Mouse (Mus musculus): ENCODE measurements around the gene Plcd3. TPM values are rescaled to one million over a fixed set of nuclear protein-coding genes. Genes with fewer than 3 reads are reported as not detected.
A peak's percentile ranks its signal among the peaks of the same experiment; 100 is the strongest.

Plcd3 gene
- total and polyA plus RNA-seq, 2 experiments, result 1.0 to 2.0 TPM

- no peak overlapping the region for H3K27ac ChIP-seq (replicated peaks; ENCODE audit: insufficient read depth, low read depth, low read length)
Observed at GRCm38 (mm10) chr11:103052078-103052477, 49.4 kb downstream of the Plcd3 start.

DNA sequence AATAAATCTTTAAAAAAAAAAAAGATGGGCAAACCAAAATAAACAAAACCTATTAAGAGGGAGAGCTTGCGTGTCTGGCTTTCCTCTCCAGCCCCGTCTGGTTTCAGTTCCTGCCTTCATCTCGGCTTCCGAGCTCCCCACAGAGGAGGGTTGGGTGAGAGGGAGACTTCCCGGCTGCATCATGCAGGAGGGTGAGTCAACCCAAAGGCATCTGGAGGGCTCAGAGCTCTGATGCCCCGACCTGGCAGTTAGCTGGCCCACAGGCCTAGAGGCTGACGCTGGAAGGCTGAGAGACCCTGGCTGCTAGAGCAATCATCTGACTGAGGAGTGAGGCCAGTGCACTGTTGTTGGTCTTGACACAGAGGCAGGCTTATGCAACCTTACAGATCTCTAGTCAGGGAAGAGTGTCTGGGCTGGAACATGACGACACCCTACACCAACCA is 50.2 kb downstream of the Plcd3 start:
- H3K36me3 ChIP-seq (ENCODE audit: control insufficient read depth, insufficient read depth, low read length), result peaks cover 23% of the 10 kb centered on the region
- no peak overlapping the region for H3K9ac ChIP-seq (ENCODE audit: low read depth, low read length)
- H3K4me1 ChIP-seq (ENCODE audit: control insufficient read depth, insufficient read depth, low read length), result no peaks in the 10 kb centered on the region
- TF ChIP-seq CTCF (IDR thresholded peaks at IDR 0.05; ENCODE audit: low read depth, low read length) (no peak), POLR2A (IDR thresholded peaks at IDR 0.05; ENCODE audit: extremely low read depth, insufficient read depth, low read length) (no peak)
- H3K4me3 ChIP-seq (ENCODE audit: insufficient read depth, low read depth, low read length), result no peak overlapping the region
- WGBS, result 71% methylated on average over 8 of the region's 8 CpGs
- DNase-seq (ENCODE audit: extremely low read depth, low read depth, low spot score), result no peak
- no peaks in the 10 kb centered on the region for H3K79me2 ChIP-seq (ENCODE audit: control insufficient read depth, insufficient read depth, low read length)
- H3K27ac ChIP-seq (replicated peaks; ENCODE audit: insufficient read depth, low read depth, low read length), result no peak overlapping the region
- no peaks in the 10 kb centered on the region for H3K27me3 ChIP-seq (ENCODE audit: control insufficient read depth, insufficient read depth, low read length)

More at GRCm38 (mm10) chr11:103052078-103052477, 49.4 kb downstream of the Plcd3 start:
- peaks cover 24% of the 10 kb centered on the region for H3K36me3 ChIP-seq (ENCODE audit: control insufficient read depth, insufficient read depth, low read length)
- TF ChIP-seq POLR2A (IDR thresholded peaks at IDR 0.05; ENCODE audit: extremely low read depth, insufficient read depth, low read length) (no peak), CTCF (IDR thresholded peaks at IDR 0.05; ENCODE audit: low read depth, low read length) (no peak)
- DNase-seq (ENCODE audit: extremely low read depth, low read depth, low spot score), result no peak
- no peak overlapping the region for H3K4me3 ChIP-seq (ENCODE audit: insufficient read depth, low read depth, low read length)
- no peak overlapping the region; the same call in 1 of the 2 replicates for H3K9ac ChIP-seq (ENCODE audit: low read depth, low read length)
- 93% methylated on average over 6 of the region's 6 CpGs for WGBS
- no peaks in the 10 kb centered on the region for H3K79me2 ChIP-seq (ENCODE audit: control insufficient read depth, insufficient read depth, low read length)
- H3K4me1 ChIP-seq (ENCODE audit: control insufficient read depth, insufficient read depth, low read length), result no peaks in the 10 kb centered on the region
- H3K27me3 ChIP-seq (ENCODE audit: control insufficient read depth, insufficient read depth, low read length), result no peaks in the 10 kb centered on the region

- Histone ChIP-seq H3K27me3 (ENCODE audit: control insufficient read depth, insufficient read depth, low read length) (no peaks in the 10 kb centered on the region), H3K4me1 (ENCODE audit: control insufficient read depth, insufficient read depth, low read length) (no peaks in the 10 kb centered on the region), H3K4me3 (ENCODE audit: insufficient read depth, low read depth, low read length) (no peak overlapping the region), H3K79me2 (ENCODE audit: control insufficient read depth, insufficient read depth, low read length) (no peaks in the 10 kb centered on the region), H3K36me3 (ENCODE audit: control insufficient read depth, insufficient read depth, low read length) (peaks cover 22% of the 10 kb centered on the region), H3K27ac (replicated peaks; ENCODE audit: insufficient read depth, low read depth, low read length) (no peak overlapping the region), H3K9ac (ENCODE audit: low read depth, low read length) (no peak overlapping the region)
- TF ChIP-seq CTCF (IDR thresholded peaks at IDR 0.05; ENCODE audit: low read depth, low read length), result no peak
- no peak for TF ChIP-seq POLR2A (IDR thresholded peaks at IDR 0.05; ENCODE audit: extremely low read depth, insufficient read depth, low read length)
- 40% methylated on average over 9 of the region's 9 CpGs for WGBS
- DNase-seq (ENCODE audit: extremely low read depth, low read depth, low spot score), result peak; percentile 63
Observed at GRCm38 (mm10) chr11:103050153-103050552, 51.3 kb downstream of the Plcd3 start.

- H3K4me3 ChIP-seq (ENCODE audit: insufficient read depth, low read depth, low read length), result no peak overlapping the region
- no peak overlapping the region for H3K27ac ChIP-seq (replicated peaks; ENCODE audit: insufficient read depth, low read depth, low read length)
- 86% methylated on average over 5 of the region's 5 CpGs for WGBS
- no peak for TF ChIP-seq CTCF (IDR thresholded peaks at IDR 0.05; ENCODE audit: low read depth, low read length)
- no peak for TF ChIP-seq POLR2A (IDR thresholded peaks at IDR 0.05; ENCODE audit: extremely low read depth, insufficient read depth, low read length)
- DNase-seq (ENCODE audit: extremely low read depth, low read depth, low spot score), result no peak
- peaks cover 24% of the 10 kb centered on the region for H3K36me3 ChIP-seq (ENCODE audit: control insufficient read depth, insufficient read depth, low read length)
- no peaks in the 10 kb centered on the region for H3K27me3 ChIP-seq (ENCODE audit: control insufficient read depth, insufficient read depth, low read length)
- H3K4me1 ChIP-seq (ENCODE audit: control insufficient read depth, insufficient read depth, low read length), result no peaks in the 10 kb centered on the region
- no peaks in the 10 kb centered on the region for H3K79me2 ChIP-seq (ENCODE audit: control insufficient read depth, insufficient read depth, low read length)
- H3K9ac ChIP-seq (ENCODE audit: low read depth, low read length), result no peak overlapping the region
Observed at GRCm38 (mm10) chr11:103049611-103050010, 51.8 kb downstream of the Plcd3 start.

- no peak overlapping the region for H3K4me3 ChIP-seq (ENCODE audit: insufficient read depth, low read depth, low read length)
- 89% methylated on average over 8 of the region's 8 CpGs for WGBS
- H3K36me3 ChIP-seq (ENCODE audit: control insufficient read depth, insufficient read depth, low read length), result peaks cover 35% of the 10 kb centered on the region
- no peak overlapping the region for H3K27ac ChIP-seq (replicated peaks; ENCODE audit: insufficient read depth, low read depth, low read length)
- H3K79me2 ChIP-seq (ENCODE audit: control insufficient read depth, insufficient read depth, low read length), result peaks cover 8% of the 10 kb centered on the region; the same call in 1 of the 2 replicates
- H3K4me1 ChIP-seq (ENCODE audit: control insufficient read depth, insufficient read depth, low read length), result peaks cover 10% of the 10 kb centered on the region; the same call in 1 of the 2 replicates
- TF ChIP-seq POLR2A (IDR thresholded peaks at IDR 0.05; ENCODE audit: extremely low read depth, insufficient read depth, low read length) (no peak), CTCF (IDR thresholded peaks at IDR 0.05; ENCODE audit: low read depth, low read length) (no peak)
- no peaks in the 10 kb centered on the region for H3K27me3 ChIP-seq (ENCODE audit: control insufficient read depth, insufficient read depth, low read length)
- no peak overlapping the region for H3K9ac ChIP-seq (ENCODE audit: low read depth, low read length)
- DNase-seq (ENCODE audit: extremely low read depth, low read depth, low spot score), result no peak
Observed at GRCm38 (mm10) chr11:103046286-103046685, 55.2 kb downstream of the Plcd3 start.

DNA sequence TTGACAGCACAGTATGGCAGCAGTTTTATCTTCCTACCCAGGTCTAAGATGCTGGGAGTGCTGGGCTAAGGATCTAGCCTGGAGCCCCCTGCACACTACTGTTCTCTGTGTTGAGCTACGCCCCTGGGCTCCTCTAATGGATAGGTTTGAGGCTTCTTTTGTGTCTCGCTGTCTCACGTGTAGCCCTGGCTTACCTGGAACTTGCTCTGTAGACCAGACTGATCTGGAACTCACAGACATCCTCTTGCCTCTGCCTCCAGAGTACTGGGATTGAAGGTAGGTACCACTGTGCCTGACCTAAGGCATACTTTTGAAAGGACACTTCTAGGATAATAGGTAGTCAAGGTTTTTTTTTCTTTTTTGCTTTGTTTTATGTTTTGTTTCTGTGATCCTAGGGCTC is 57.5 kb downstream of the Plcd3 start:
- no peak overlapping the region for H3K9ac ChIP-seq (ENCODE audit: low read depth, low read length)
- no peak for TF ChIP-seq CTCF (IDR thresholded peaks at IDR 0.05; ENCODE audit: low read depth, low read length)
- no peak for TF ChIP-seq POLR2A (IDR thresholded peaks at IDR 0.05; ENCODE audit: extremely low read depth, insufficient read depth, low read length)
- peaks cover 24% of the 10 kb centered on the region; the same call in 1 of the 2 replicates for H3K79me2 ChIP-seq (ENCODE audit: control insufficient read depth, insufficient read depth, low read length)
- H3K4me1 ChIP-seq (ENCODE audit: control insufficient read depth, insufficient read depth, low read length), result peaks cover 10% of the 10 kb centered on the region; the same call in 1 of the 2 replicates
- H3K4me3 ChIP-seq (ENCODE audit: insufficient read depth, low read depth, low read length), result no peak overlapping the region
- WGBS, result 97% methylated on average over 3 of the region's 3 CpGs
- DNase-seq (ENCODE audit: extremely low read depth, low read depth, low spot score), result no peak
- peaks cover 35% of the 10 kb centered on the region for H3K36me3 ChIP-seq (ENCODE audit: control insufficient read depth, insufficient read depth, low read length)
- no peaks in the 10 kb centered on the region for H3K27me3 ChIP-seq (ENCODE audit: control insufficient read depth, insufficient read depth, low read length)
- no peak overlapping the region for H3K27ac ChIP-seq (replicated peaks; ENCODE audit: insufficient read depth, low read depth, low read length)
